Mouse (Mus musculus) lung, adult 2 months (tissue): Measurements from ENCODE around the gene Hmcn1.

ENCODE experiments used
- CTCF ChIP-seq: fragments of 200-500 bp; IDR thresholded peaks from 2 replicates; pipeline ENCODE4 v1.5.1; 2011; ENCODE audit warnings: mild to moderate bottlenecking, low read length, control low read depth; ENCODE audit not compliant: insufficient read depth
- POLR2A ChIP-seq: fragments of 200-500 bp; IDR thresholded peaks from 2 replicates; pipeline ENCODE4 v1.6.1; 2011; ENCODE audit warnings: low read depth, mild to moderate bottlenecking, control low read depth, low read length, borderline replicate concordance; ENCODE audit errors: extremely low read depth

DNA sequence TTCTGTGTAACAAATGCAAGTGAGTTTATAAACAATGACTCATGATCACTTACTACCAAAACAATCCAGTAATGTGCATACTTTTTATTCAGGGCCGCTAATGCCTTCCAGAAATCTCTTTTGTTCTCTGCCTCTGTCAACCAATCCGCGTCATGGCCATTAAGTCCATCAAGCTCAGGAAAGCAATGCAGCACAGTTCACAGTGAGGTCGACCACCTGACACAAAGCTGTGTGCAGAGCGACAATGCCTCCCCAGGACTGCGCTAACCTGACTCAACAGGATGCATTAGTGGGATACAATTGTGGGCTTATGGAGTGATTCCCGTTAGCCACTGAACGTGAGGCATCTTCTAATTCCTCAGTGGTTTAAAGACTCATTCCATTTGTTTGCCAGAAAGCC is 45.3 kb upstream of the Hmcn1 start:
- TF ChIP-seq CTCF: no peak
- TF ChIP-seq POLR2A: no peak
